Comparison of ENCODE assay signal across 16 mouse cellular contexts in the genomic region with DNA sequence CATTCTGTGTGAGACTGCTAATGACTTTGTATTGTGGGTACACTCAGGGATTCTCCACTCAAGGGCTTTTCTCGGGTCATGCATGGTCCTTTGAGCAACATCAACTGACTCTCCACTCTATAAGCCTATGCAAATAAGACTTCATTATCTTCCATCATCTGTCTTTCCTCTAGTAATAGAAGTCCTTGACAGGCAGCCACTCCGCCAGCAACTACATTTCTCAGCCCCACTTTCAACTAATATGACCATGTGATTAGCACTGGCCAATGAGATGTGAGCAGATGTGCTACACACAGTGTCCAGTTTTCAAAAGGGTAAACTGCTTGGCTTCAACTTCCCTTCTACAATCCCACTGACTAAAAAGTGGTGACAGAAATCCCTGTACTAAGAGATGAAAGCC. TPM values are rescaled to one million over a fixed set of nuclear protein-coding genes. Genes with fewer than 3 reads are reported as not detected.
"Had no signal": no experiment of that assay in that cellular context is flagged by ENCODE, and none has a peak within 500 bp of the region (broad histone marks: within the 10 kb centered on the region; RNA-seq: fewer than 3 reads in every experiment).

No protein-coding gene starts in this region.

- H3K4me1 ChIP-seq: limb, embryonic 12.5 days; lung, embryonic 15.5 days; midbrain, embryonic 15.5 days; neural tube, embryonic 12.5 days had no signal

- H3K27ac ChIP-seq: kidney, embryonic 15.5 days; limb, embryonic 12.5 days; lung, embryonic 15.5 days; macrophage; midbrain, embryonic 15.5 days; neural tube, embryonic 12.5 days had no signal

- ATAC-seq: midbrain, embryonic 15.5 days had no signal

- H3K9ac ChIP-seq: kidney, embryonic 15.5 days; limb, embryonic 12.5 days; lung, embryonic 15.5 days; midbrain, embryonic 15.5 days; neural tube, embryonic 12.5 days had no signal

- DNase-seq: kidney, adult 18-20 months; kidney, postnatal 25 days; layer of hippocampus, postnatal 36 days; lung, postnatal 14 days; thymus, adult 18-20 months; thymus, postnatal 14 days had no signal

- H3K4me3 ChIP-seq: kidney, embryonic 15.5 days; limb, embryonic 12.5 days; lung, embryonic 15.5 days; megakaryocyte, embryonic 14.5 days; midbrain, embryonic 15.5 days; neural tube, embryonic 12.5 days had no signal

- H3K36me3 ChIP-seq: kidney, embryonic 15.5 days; limb, embryonic 12.5 days; lung, embryonic 15.5 days; midbrain, embryonic 15.5 days; neural tube, embryonic 12.5 days had no signal

- H3K27me3 ChIP-seq: kidney, embryonic 15.5 days; limb, embryonic 12.5 days; lung, embryonic 15.5 days; megakaryocyte, embryonic 14.5 days; midbrain, embryonic 15.5 days; neural tube, embryonic 12.5 days had no signal

- H3K9me3 ChIP-seq: kidney, embryonic 15.5 days; limb, embryonic 12.5 days; lung, embryonic 15.5 days; megakaryocyte, embryonic 14.5 days; midbrain, embryonic 15.5 days; neural tube, embryonic 12.5 days had no signal

- H3K4me2 ChIP-seq: kidney, embryonic 15.5 days; limb, embryonic 12.5 days; lung, embryonic 15.5 days; midbrain, embryonic 11.5 days; midbrain, embryonic 15.5 days; neural tube, embryonic 12.5 days had no signal

RNA-seq across cellular contexts. Expression of a gene that starts 40.0 kb away (rescaled TPM):
- total RNA-seq: monocyte, adult 5-6 weeks had no signal

RNA-seq across cellular contexts. Expression of a gene that starts 42.2 kb away (rescaled TPM):
- total RNA-seq: monocyte, adult 5-6 weeks; neutrophil, adult 5-6 weeks had no signal
